Mouse (Mus musculus) urinary bladder, postnatal 36 days (tissue): ENCODE results near the gene Myo1d.
A peak's percentile ranks its signal among the peaks of the same experiment; 100 is the strongest.

ENCODE experiments used
- DNase-seq, 2 experiments: peaks; one replicate each; pipeline ENCODE4 v3.0.0; 2022; ENCODE audit warnings: low spot score in 2 of 2, mixed read lengths in 1 of 2

The Myo1d gene

GRCm38 (mm10) chr11:80781535-80781934 lies 1.7 kb upstream of the Myo1d start:
- DNase-seq = no peak

- DNase-seq = peak in 1 of 2 experiments; percentile 29
These were observed 804 bp downstream of the Myo1d start for GRCm38 (mm10) chr11:80778916-80779526.

GRCm38 (mm10) chr11:80778157-80778556 lies 1.7 kb downstream of the Myo1d start:
- DNase-seq = no peak

- DNase-seq = no peak
These were observed 2.1 kb downstream of the Myo1d start for GRCm38 (mm10) chr11:80777708-80778107.

GRCm38 (mm10) chr11:80775535-80775934 lies 4.3 kb downstream of the Myo1d start:
- DNase-seq = no peak

GRCm38 (mm10) chr11:80772595-80773210 lies 7.1 kb downstream of the Myo1d start:
- no peak for DNase-seq

GRCm38 (mm10) chr11:80771596-80772250 lies 8.1 kb downstream of the Myo1d start:
- no peak for DNase-seq

- DNase-seq = no peak
These were observed 8.6 kb downstream of the Myo1d start for GRCm38 (mm10) chr11:80771186-80771585.

- DNase-seq = no peak
These were observed 12.6 kb downstream of the Myo1d start for GRCm38 (mm10) chr11:80767320-80767617.

- no peak for DNase-seq
These were observed 13.1 kb downstream of the Myo1d start for GRCm38 (mm10) chr11:80766472-80767319.

- no peak for DNase-seq
These were observed 13.8 kb downstream of the Myo1d start for GRCm38 (mm10) chr11:80766068-80766467.

GRCm38 (mm10) chr11:80762066-80762465 lies 17.8 kb downstream of the Myo1d start:
- no peak for DNase-seq

- no peak for DNase-seq
These were observed 18.4 kb downstream of the Myo1d start for GRCm38 (mm10) chr11:80761285-80761974.

GRCm38 (mm10) chr11:80759023-80759422 lies 20.8 kb downstream of the Myo1d start:
- DNase-seq = no peak

- DNase-seq = no peak
These were observed 25.6 kb downstream of the Myo1d start for GRCm38 (mm10) chr11:80754201-80754600.

GRCm38 (mm10) chr11:80751168-80751567 lies 28.7 kb downstream of the Myo1d start:
- DNase-seq = no peak

GRCm38 (mm10) chr11:80749187-80749586 lies 30.6 kb downstream of the Myo1d start:
- DNase-seq = no peak

- no peak for DNase-seq
These were observed 34.4 kb downstream of the Myo1d start for GRCm38 (mm10) chr11:80745426-80745825.

- no peak for DNase-seq
These were observed 35.9 kb downstream of the Myo1d start for GRCm38 (mm10) chr11:80743823-80744410.

GRCm38 (mm10) chr11:80742462-80742861 lies 37.4 kb downstream of the Myo1d start:
- DNase-seq = no peak

- no peak for DNase-seq
These were observed 45.1 kb downstream of the Myo1d start for GRCm38 (mm10) chr11:80734771-80735170.
